Mouse (Mus musculus) ovary, postnatal 14 days (tissue): Measurements from ENCODE around the gene Gm26965.
"Not testable (repeated sequence)": the region's sequence is repeated elsewhere in the genome, so short reads cannot be mapped to it uniquely, and the experiment has no call there.

Experiments
- DNase-seq: peaks from one replicate; pipeline ENCODE4 v3.0.0; 2022; ENCODE audit warnings: low spot score

Gene Gm26965

GRCm38 (mm10) chr13:67525753-67526410 is at the start of gene Gm26965, which contains the start of gene Zfp87:
Gm26965 (minus strand) TSS chr13:67526151.
Zfp87 (minus strand) TSS chr13:67526177.
- DNase-seq = peak; percentile 87

- no peak for DNase-seq
Measured at GRCm38 (mm10) chr13:67572591-67573189, 46.7 kb upstream of the Gm26965 start.

- DNase-seq = no peak
Measured at GRCm38 (mm10) chr13:67553730-67554129, 27.8 kb upstream of the Gm26965 start, which contains the start of gene Zfp748. Zfp748 (minus strand) TSS chr13:67553830.

- peak; percentile 61 for DNase-seq
Measured at GRCm38 (mm10) chr13:67552505-67553346, 26.8 kb upstream of the Gm26965 start.

GRCm38 (mm10) chr13:67545941-67546340 is 20.0 kb upstream of the Gm26965 start:
- DNase-seq = no peak

- DNase-seq = no peak
Measured at GRCm38 (mm10) chr13:67527049-67527730, 1.2 kb upstream of the Gm26965 start.

GRCm38 (mm10) chr13:67500908-67501307 is 25.0 kb downstream of the Gm26965 start:
- DNase-seq = no peak

- DNase-seq = peak; percentile 66
Measured at GRCm38 (mm10) chr13:67500084-67500719, 25.7 kb downstream of the Gm26965 start, which contains the start of gene Zfp58. Zfp58 (minus strand) TSS chr13:67500555.

GRCm38 (mm10) chr13:67495631-67496030 is 30.3 kb downstream of the Gm26965 start:
- DNase-seq = no peak

GRCm38 (mm10) chr13:67484424-67484811 is 41.5 kb downstream of the Gm26965 start:
- no peak for DNase-seq

GRCm38 (mm10) chr13:67483625-67484423 is 42.1 kb downstream of the Gm26965 start, which contains the start of gene Zfp874b:
Zfp874b (minus strand) TSS chr13:67484258.
- DNase-seq = peak; percentile 80

GRCm38 (mm10) chr13:67481528-67481927 is 44.4 kb downstream of the Gm26965 start:
- DNase-seq = no peak

- no peak for DNase-seq
Measured at GRCm38 (mm10) chr13:67469274-67469673, 56.7 kb downstream of the Gm26965 start.

GRCm38 (mm10) chr13:67463506-67464185 is 62.3 kb downstream of the Gm26965 start:
- DNase-seq = not testable (repeated sequence)

GRCm38 (mm10) chr13:67452021-67452309 is 74.0 kb downstream of the Gm26965 start:
- no peak for DNase-seq

GRCm38 (mm10) chr13:67451172-67452020 is 74.6 kb downstream of the Gm26965 start, which contains the start of gene Zfp874a:
Zfp874a (minus strand) TSS chr13:67451624.
- DNase-seq = peak; percentile 75
